Mouse (Mus musculus) MEL (cell line): ENCODE data around the gene Sema5a. TPM values are rescaled to one million over a fixed set of nuclear protein-coding genes. Genes with fewer than 3 reads are reported as not detected.

Experiments used
- DNase-seq: peaks from one replicate; pipeline ENCODE4 v3.0.0; 2011; ENCODE audit warnings: low read depth, low spot score
- H3K27ac ChIP-seq: 2 replicates; pipeline ENCODE4 v1.5.1; 2012; ENCODE audit warnings: low read depth, mild to moderate bottlenecking, control low read depth, low read length, moderate library complexity; ENCODE audit not compliant: control insufficient read depth
- H3K27me3 ChIP-seq, 2 experiments: fragments of 150-350 bp in 1 of 2; sonication (generic) in 1 of 2; 2 replicates each; pipeline ENCODE4 v1.6.1; 2012; ENCODE audit warnings: low read length in 2 of 2, mild to moderate bottlenecking in 2 of 2, improper control_type of control experiment in 1 of 2, moderate library complexity in 1 of 2; ENCODE audit not compliant: insufficient read depth in 2 of 2, control insufficient read depth in 1 of 2
- H3K36me3 ChIP-seq, 2 experiments: 2 replicates each; pipeline ENCODE4 v1.6.1; 2012 to 2014; ENCODE audit warnings: low read length in 2 of 2, improper control_type of control experiment in 1 of 2, inconsistent platforms in 1 of 2, mild to moderate bottlenecking in 1 of 2; ENCODE audit not compliant: insufficient read depth in 2 of 2, control insufficient read depth in 1 of 2
- H3K4me1 ChIP-seq, 2 experiments: fragments of 150-350 bp in 1 of 2; sonication (generic) in 1 of 2; 2 replicates each; pipeline ENCODE4 v1.6.1; 2012; ENCODE audit warnings: low read length in 2 of 2, improper control_type of control experiment in 1 of 2, mild to moderate bottlenecking in 1 of 2; ENCODE audit not compliant: insufficient read depth in 2 of 2, control insufficient read depth in 1 of 2
- H3K4me3 ChIP-seq, 2 experiments: fragments of 150-350 bp in 1 of 2; sonication (generic) in 1 of 2; 2 replicates each; pipeline ENCODE4 v1.5.1; 2012; ENCODE audit warnings: low read depth in 2 of 2, low read length in 2 of 2, mild to moderate bottlenecking in 2 of 2, moderate library complexity in 2 of 2, control low read depth in 1 of 2, improper control_type of control experiment in 1 of 2; ENCODE audit not compliant: control insufficient read depth in 1 of 2, insufficient read depth in 1 of 2
- H3K79me2 ChIP-seq: 2 replicates; pipeline ENCODE4 v1.6.1; 2012; ENCODE audit warnings: mild to moderate bottlenecking, low read length, moderate library complexity; ENCODE audit not compliant: control insufficient read depth, poor library complexity, insufficient read depth
- H3K9ac ChIP-seq: 2 replicates; pipeline ENCODE4 v1.6.1; 2012; ENCODE audit warnings: low read depth, mild to moderate bottlenecking, control low read depth, low read length, moderate library complexity; ENCODE audit not compliant: control insufficient read depth, poor library complexity, severe bottlenecking
- H3K9me3 ChIP-seq: fragments of 150-350 bp; sonication (generic); replicated peaks from 2 replicates; pipeline ENCODE4 v1.6.1; 2012; ENCODE audit warnings: mild to moderate bottlenecking, low read length, improper control_type of control experiment, moderate library complexity; ENCODE audit not compliant: insufficient read depth
- CHD2 ChIP-seq: IDR thresholded peaks from 2 replicates; pipeline ENCODE4 v1.6.1; 2011; ENCODE audit warnings: low read length, improper control_type of control experiment
- CTCF ChIP-seq, 3 experiments: IDR thresholded peaks in 2 of 3; conservative IDR thresholded peaks in 1 of 3; 2 replicates each; pipeline ENCODE4 v1.5.1; 2011 to 2012; ENCODE audit warnings: low read length in 3 of 3, low read depth in 2 of 3, mild to moderate bottlenecking in 2 of 3, improper control_type of control experiment in 1 of 3, inconsistent platforms in 1 of 3, mixed read lengths in 1 of 3, moderate library complexity in 1 of 3; ENCODE audit not compliant: control insufficient read depth in 1 of 3, insufficient read depth in 1 of 3, poor library complexity in 1 of 3, severe bottlenecking in 1 of 3
- E2F4 ChIP-seq: IDR thresholded peaks from 2 replicates; pipeline ENCODE4 v1.6.1; 2011; ENCODE audit warnings: low read depth, low read length, improper control_type of control experiment, borderline replicate concordance
- ETS1 ChIP-seq: IDR thresholded peaks from 2 replicates; pipeline ENCODE4 v1.6.1; 2012; ENCODE audit warnings: low read depth, mild to moderate bottlenecking, inconsistent platforms, low read length, improper control_type of control experiment, moderate library complexity
- GATA1 ChIP-seq: IDR thresholded peaks from 2 replicates; pipeline ENCODE4 v1.6.1; 2011; ENCODE audit warnings: low read depth, low read length, improper control_type of control experiment
- MAFK ChIP-seq: IDR thresholded peaks from 2 replicates; pipeline ENCODE4 v1.6.1; 2011; ENCODE audit warnings: low read depth, mild to moderate bottlenecking, low read length, improper control_type of control experiment, borderline replicate concordance
- MAX ChIP-seq: IDR thresholded peaks from 2 replicates; pipeline ENCODE4 v1.6.1; 2011; ENCODE audit warnings: low read length, improper control_type of control experiment
- MYC ChIP-seq: IDR thresholded peaks from 2 replicates; pipeline ENCODE4 v1.6.1; 2011; ENCODE audit warnings: low read depth, mild to moderate bottlenecking, low read length, improper control_type of control experiment, moderate library complexity
- NELFE ChIP-seq: IDR thresholded peaks from 2 replicates; pipeline ENCODE4 v1.6.1; 2011; ENCODE audit warnings: low read depth, low read length, improper control_type of control experiment
- NRF1 ChIP-seq: IDR thresholded peaks from 2 replicates; pipeline ENCODE4 v1.6.1; 2014; ENCODE audit warnings: low read depth, mild to moderate bottlenecking, inconsistent platforms, low read length, improper control_type of control experiment, moderate library complexity; ENCODE audit not compliant: poor library complexity, insufficient read depth, severe bottlenecking
- POLR2A ChIP-seq, 2 experiments: IDR thresholded peaks; 2 replicates each; pipeline ENCODE4 v1.6.1; 2011 to 2012; ENCODE audit warnings: low read length in 2 of 2, mild to moderate bottlenecking in 2 of 2, control low read depth in 1 of 2, improper control_type of control experiment in 1 of 2, low read depth in 1 of 2, moderate library complexity in 1 of 2; ENCODE audit not compliant: control insufficient read depth in 1 of 2, insufficient read depth in 1 of 2, poor library complexity in 1 of 2
- POLR2AphosphoS2 ChIP-seq: IDR thresholded peaks from 2 replicates; pipeline ENCODE4 v1.6.1; 2011; ENCODE audit warnings: low read length, improper control_type of control experiment
- SIN3A ChIP-seq: IDR thresholded peaks from 2 replicates; pipeline ENCODE4 v1.6.1; 2012; ENCODE audit warnings: low read length, improper control_type of control experiment, inconsistent platforms
- TCF12 ChIP-seq: IDR thresholded peaks from 2 replicates; pipeline ENCODE4 v1.6.1; 2014; ENCODE audit warnings: low read depth, mild to moderate bottlenecking, inconsistent platforms, low read length, improper control_type of control experiment, moderate library complexity
- USF2 ChIP-seq, 2 experiments: IDR thresholded peaks; 2 replicates each; pipeline ENCODE4 v1.6.1; 2011 to 2012; ENCODE audit warnings: improper control_type of control experiment in 2 of 2, low read length in 2 of 2, borderline replicate concordance in 1 of 2, inconsistent platforms in 1 of 2, low read depth in 1 of 2, mild to moderate bottlenecking in 1 of 2; ENCODE audit not compliant: insufficient read depth in 1 of 2
- ZC3H11A ChIP-seq: IDR thresholded peaks from 2 replicates; pipeline ENCODE4 v1.6.1; 2012; ENCODE audit warnings: low read depth, mild to moderate bottlenecking, inconsistent platforms, low read length, improper control_type of control experiment
- ZKSCAN1 ChIP-seq: IDR thresholded peaks from 2 replicates; pipeline ENCODE4 v1.6.1; 2012; ENCODE audit warnings: low read depth, mild to moderate bottlenecking, inconsistent platforms, low read length, improper control_type of control experiment, moderate library complexity
- polyA plus RNA-seq, 2 experiments: library from polyadenylated mRNA; stranded (reverse) in 1 of 2; unstranded in 1 of 2; fragments of >175 nt in 1 of 2; fragments of >200 nt in 1 of 2; gene quantifications; 2 replicates each; pipeline versions ENCODE4 v1.2.1 to v1.2.4; 2012; ENCODE audit warnings: low replicate concordance in 2 of 2, low read depth in 1 of 2; ENCODE audit not compliant: insufficient read length in 2 of 2, insufficient read depth in 1 of 2, missing spikeins in 1 of 2
- total RNA-seq: library from RNA; depleted of rRNA; stranded (reverse); fragments of 300-350 nt; gene quantifications from 2 replicates; pipeline ENCODE4 v1.2.3, GENCODE M21; 2012

The Sema5a gene
- total and polyA plus RNA-seq, 3 experiments = not detected

DNA sequence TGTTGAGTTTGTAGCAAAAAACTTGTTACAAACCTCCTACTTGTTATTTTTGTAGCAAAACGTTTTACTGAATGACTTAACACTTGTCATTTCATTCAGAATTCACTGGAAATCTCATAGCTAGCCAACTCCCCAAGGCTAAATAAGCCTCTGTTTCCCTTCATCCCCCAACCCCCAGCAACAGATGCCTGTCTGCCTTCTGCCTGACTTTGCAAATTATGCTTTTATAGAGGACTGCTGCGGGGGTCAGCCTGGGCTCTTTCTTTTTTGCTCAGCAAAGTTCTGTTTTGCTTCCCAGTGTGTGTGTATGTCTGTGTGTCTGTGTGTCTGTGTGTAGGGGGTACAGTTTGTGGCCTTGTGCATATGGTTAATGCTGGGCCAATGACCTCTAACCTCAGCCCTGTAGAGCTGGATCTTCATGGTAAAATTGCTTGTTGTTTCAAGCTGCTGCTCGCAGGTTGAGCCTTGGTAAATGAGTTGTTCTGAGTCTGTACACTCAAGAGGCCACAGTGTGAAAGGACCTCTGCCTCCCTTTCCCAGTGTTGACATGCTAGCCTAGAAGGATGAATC is 94.2 kb downstream of the Sema5a start:
- TF ChIP-seq GATA1 = no peak
- TF ChIP-seq SIN3A = no peak
- no peak for TF ChIP-seq CHD2
- no peak for TF ChIP-seq E2F4
- TF ChIP-seq, all 39 proteins: peak for 0
- Histone ChIP-seq H3K79me2 (no peaks in the 10 kb centered on the region), H3K9ac (no peak overlapping the region)

DNA sequence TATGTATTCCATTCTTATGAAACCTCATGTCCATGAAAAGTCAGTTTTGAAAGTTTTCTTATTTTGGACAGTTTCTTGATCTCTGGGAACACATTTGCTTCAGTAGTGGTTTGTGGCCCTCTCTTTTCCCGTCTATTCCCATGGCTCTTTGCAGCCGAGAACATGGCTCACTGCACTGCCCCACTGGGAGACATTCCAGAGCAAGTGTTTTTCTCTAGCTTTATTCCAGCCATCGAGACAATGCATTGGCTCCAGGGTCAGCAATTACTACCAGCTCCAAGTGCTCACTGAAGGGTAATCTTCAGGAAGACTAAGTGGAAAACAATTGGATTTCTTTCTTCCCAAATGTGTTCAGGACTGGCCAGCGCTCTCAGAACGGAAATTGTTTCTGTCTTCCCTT is 94.8 kb downstream of the Sema5a start:
- Histone ChIP-seq H3K36me3 (no peaks in the 10 kb centered on the region), H3K9ac (no peak overlapping the region)
- TF ChIP-seq NRF1 (no peak), MYC (no peak), POLR2A (IDR thresholded peaks at IDR 0.05; ENCODE audit: control insufficient read depth in 1 of 2, insufficient read depth in 1 of 2, low read depth in 1 of 2, low read length in 2 of 2, poor library complexity in 1 of 2) (no peak), NELFE (no peak), ZKSCAN1 (no peak), ETS1 (no peak), TCF12 (no peak), CTCF (IDR thresholded peaks at IDR 0.05 in 2 of 3, conservative IDR thresholded peaks at IDR 0.05 in 1 of 3; ENCODE audit: control insufficient read depth in 1 of 3, insufficient read depth in 1 of 3, low read depth in 2 of 3, low read length in 3 of 3, poor library complexity in 1 of 3, severe bottlenecking in 1 of 3) (no peak), CHD2 (no peak), MAFK (no peak), MAX (no peak), ZC3H11A (no peak), SIN3A (no peak), POLR2AphosphoS2 (no peak), USF2 (IDR thresholded peaks at IDR 0.05; ENCODE audit: borderline replicate concordance in 1 of 2, insufficient read depth in 1 of 2, low read depth in 1 of 2, low read length in 2 of 2) (no peak)
- TF ChIP-seq, all 39 proteins: peak for 0
- H3K4me3 ChIP-seq = no peak overlapping the region
- H3K9me3 ChIP-seq = no peaks in the 10 kb centered on the region
- no peaks in the 10 kb centered on the region for H3K4me1 ChIP-seq
- DNase-seq = no peak
- H3K27me3 ChIP-seq = no peaks in the 10 kb centered on the region
- no peaks in the 10 kb centered on the region for H3K79me2 ChIP-seq
- no peak overlapping the region for H3K27ac ChIP-seq

More for the DNA sequence above, 94.2 kb downstream of the Sema5a start:
- Histone ChIP-seq H3K27me3 (no peaks in the 10 kb centered on the region), H3K27ac (no peak overlapping the region), H3K36me3 (no peaks in the 10 kb centered on the region), H3K4me1 (no peaks in the 10 kb centered on the region), H3K4me3 (no peak overlapping the region), H3K9me3 (no peaks in the 10 kb centered on the region)
- DNase-seq = no peak
